Mouse (Mus musculus): ENCODE results near the gene Olfr44. TPM values are rescaled to one million over a fixed set of nuclear protein-coding genes. Genes with fewer than 3 reads are reported as not detected.

Gene Olfr44
- polyA plus RNA-seq, 1 experiment from 2014 or later, result not detected

Other genes starting within 250 kb of the Olfr44 start
- gene Olfr1537, start 244.0 kb downstream of the Olfr44 start, polyA plus RNA-seq (2014; fragmentation: Nextera tagmentation; extraction: Ambion mirVana), result not detected in 2 replicates
- not detected in 2 replicates for gene Olfr945, start 217.2 kb downstream of the Olfr44 start, polyA plus RNA-seq (2014; fragmentation: Nextera tagmentation; extraction: Ambion mirVana)
- gene Olfr948, start 167.9 kb downstream of the Olfr44 start, polyA plus RNA-seq (2014; fragmentation: Nextera tagmentation; extraction: Ambion mirVana), result not detected in 2 replicates
- gene Olfr951, start 106.6 kb downstream of the Olfr44 start, polyA plus RNA-seq (2014; fragmentation: Nextera tagmentation; extraction: Ambion mirVana), result not detected in 2 replicates
- not detected in 2 replicates for gene Olfr952, start 66.8 kb downstream of the Olfr44 start, polyA plus RNA-seq (2014; fragmentation: Nextera tagmentation; extraction: Ambion mirVana)
- not detected in 2 replicates for gene Olfr954, start 37.3 kb downstream of the Olfr44 start, polyA plus RNA-seq (2014; fragmentation: Nextera tagmentation; extraction: Ambion mirVana)
- not detected in 2 replicates for gene Olfr955, start 22.1 kb downstream of the Olfr44 start, polyA plus RNA-seq (2014; fragmentation: Nextera tagmentation; extraction: Ambion mirVana)
- not detected in 2 replicates for gene Olfr957, start 21.8 kb upstream of the Olfr44 start, polyA plus RNA-seq (2014; fragmentation: Nextera tagmentation; extraction: Ambion mirVana)
- not detected in 2 replicates for gene Olfr958, start 60.1 kb upstream of the Olfr44 start, polyA plus RNA-seq (2014; fragmentation: Nextera tagmentation; extraction: Ambion mirVana)
- not detected in 2 replicates for gene Olfr959, start 81.6 kb upstream of the Olfr44 start, polyA plus RNA-seq (2014; fragmentation: Nextera tagmentation; extraction: Ambion mirVana)
- gene AW551984, start 110.4 kb upstream of the Olfr44 start, polyA plus RNA-seq (2014; fragmentation: Nextera tagmentation; extraction: Ambion mirVana), result 127 and 131 TPM in 2 replicates
- gene Olfr148, start 116.7 kb upstream of the Olfr44 start, polyA plus RNA-seq (2014; fragmentation: Nextera tagmentation; extraction: Ambion mirVana), result not detected in 2 replicates
- gene Olfr960, start 127.4 kb upstream of the Olfr44 start, polyA plus RNA-seq (2014; fragmentation: Nextera tagmentation; extraction: Ambion mirVana), result not detected in 2 replicates
- not detected in 2 replicates for gene Olfr961, start 151.1 kb upstream of the Olfr44 start, polyA plus RNA-seq (2014; fragmentation: Nextera tagmentation; extraction: Ambion mirVana)
- not detected in 2 replicates for gene Olfr963, start 173.2 kb upstream of the Olfr44 start, polyA plus RNA-seq (2014; fragmentation: Nextera tagmentation; extraction: Ambion mirVana)
- 0.12 TPM in 1 of 2 replicates, not detected in the other for gene Olfr149, start 213.1 kb upstream of the Olfr44 start, polyA plus RNA-seq (2014; fragmentation: Nextera tagmentation; extraction: Ambion mirVana)
- not detected in 2 replicates for gene Olfr965, start 217.4 kb upstream of the Olfr44 start, polyA plus RNA-seq (2014; fragmentation: Nextera tagmentation; extraction: Ambion mirVana)
- not detected in 2 replicates for gene Olfr150, start 237.0 kb upstream of the Olfr44 start, polyA plus RNA-seq (2014; fragmentation: Nextera tagmentation; extraction: Ambion mirVana)